ENCODE assay signal across 8 mouse cellular contexts in genomic region chr1:58711365-58712016, GRCm38 (mm10). TPM values are rescaled to one million over a fixed set of nuclear protein-coding genes. Genes with fewer than 3 reads are reported as not detected.
DNase-seq lines count a peak whose midpoint lies in the region; ATAC-seq and TF ChIP-seq lines count a peak whose summit lies in the region.

TSS of gene Cflar (plus strand) at chr1:58711508.

- peak within 1 kb of the TSS; percentile 79 for H3K4me3 ChIP-seq in embryonic facial prominence, embryonic 10.5 days
- peak within 1 kb of the TSS; percentile 61 for H3K4me3 ChIP-seq in midbrain, postnatal 0 days (ENCODE audit: low read depth, low read length)

- ATAC-seq in midbrain, postnatal 0 days (ENCODE audit: low FRiP score): peak; percentile 60

- no peaks in the 10 kb centered on the region for H3K9me3 ChIP-seq in embryonic facial prominence, embryonic 10.5 days
- no peaks in the 10 kb centered on the region for H3K9me3 ChIP-seq in midbrain, postnatal 0 days (ENCODE audit: low read length)

- H3K4me1 ChIP-seq in embryonic facial prominence, embryonic 10.5 days: peaks cover 23% of the 10 kb centered on the region
- H3K4me1 ChIP-seq in midbrain, postnatal 0 days (ENCODE audit: insufficient read depth, low read length): peaks cover 4% of the 10 kb centered on the region; the same call in 1 of the 2 replicates

- H3K4me2 ChIP-seq in midbrain, postnatal 0 days (ENCODE audit: low read depth, low read length, poor library complexity, severe bottlenecking): peak within 1 kb of the TSS; percentile 81

- peak within 1 kb of the TSS; percentile 68 for H3K9ac ChIP-seq in midbrain, postnatal 0 days (replicated peaks; ENCODE audit: low read length, poor library complexity, severe bottlenecking)

- peak within 1 kb of the TSS; percentile 96 for H3K27ac ChIP-seq in embryonic facial prominence, embryonic 10.5 days (replicated peaks)
- H3K27ac ChIP-seq in midbrain, postnatal 0 days (ENCODE audit: low read depth, low read length): peak within 1 kb of the TSS; percentile 74

- H3K27me3 ChIP-seq in embryonic facial prominence, embryonic 10.5 days (replicated peaks; ENCODE audit: low read depth, poor library complexity, severe bottlenecking): no peaks in the 10 kb centered on the region
- no peaks in the 10 kb centered on the region for H3K27me3 ChIP-seq in midbrain, postnatal 0 days (ENCODE audit: insufficient read depth, low read length)

- DNase-seq in 3T3-L1 (ENCODE audit: low read depth, low spot score) (peak; percentile 76), liver (peak; percentile 80)
- peak; percentile 83 for DNase-seq in adrenal gland, postnatal 10 days
- peak; percentile 84 for DNase-seq in embryonic facial prominence, embryonic 10.5 days (ENCODE audit: low spot score)
- peak; percentile 89 for DNase-seq in heart, adult 18-20 months
- peak; percentile 86 for DNase-seq in kidney, adult 18-20 months
- DNase-seq in midbrain, postnatal 0 days (ENCODE audit: low spot score): peak; percentile 68
- peak; percentile 79 for DNase-seq in spleen, postnatal 36 days (ENCODE audit: low spot score in 2 of 2)

- peaks cover 19% of the 10 kb centered on the region for H3K36me3 ChIP-seq in embryonic facial prominence, embryonic 10.5 days (replicated peaks)
- H3K36me3 ChIP-seq in midbrain, postnatal 0 days (ENCODE audit: insufficient read depth, low read length): no peaks in the 10 kb centered on the region

- TF ChIP-seq CTCF in midbrain, postnatal 0 days (IDR thresholded peaks at IDR 0.05): no peak

- WGBS in embryonic facial prominence, embryonic 10.5 days: under 1% methylated on average over 45 of the region's 45 CpGs
- under 1% methylated on average over 44 of the region's 45 CpGs for WGBS in midbrain, postnatal 0 days

RNA-seq across cellular contexts. Expression of gene Cflar, which starts in this region (rescaled TPM):
- total RNA-seq in adrenal gland, postnatal 10 days (2021): 100 to 1,000 TPM; 101 to 102 TPM
- polyA plus RNA-seq in embryonic facial prominence, embryonic 10.5 days (2016; fragmentation: Nextera tagmentation; extraction: Ambion mirVana): 27.3 and 29.7 TPM in 2 replicates
- 10 to 100 TPM; 65.2 to 75.0 TPM for total RNA-seq in heart, adult 18-20 months (2021)
- total RNA-seq in midbrain, postnatal 0 days (2014; rRNA removed): 15.3 and 17.4 TPM in 2 replicates
- polyA plus RNA-seq in midbrain, postnatal 0 days (2015; fragmentation: Nextera tagmentation; extraction: Ambion mirVana): 15.8 and 16.7 TPM in 2 replicates

Comparison
In these comparisons a context has a peak if more than half of its experiments do, and no peak if none do; other contexts are left out.
1. Peak in every context shown above with its lines: DNase-seq, ATAC-seq, H3K4me3 ChIP-seq and H3K27ac ChIP-seq.